Mouse (Mus musculus): ENCODE results near the gene Sec31a. TPM values are rescaled to one million over a fixed set of nuclear protein-coding genes. Genes with fewer than 3 reads are reported as not detected.

Sec31a gene
- polyA plus RNA-seq, 1 experiment, result 148 TPM

GRCm38 (mm10) chr5:100349287-100350215, 66.5 kb downstream of the Sec31a start:
- DNase-seq (ENCODE audit: low spot score), result no peak

GRCm38 (mm10) chr5:100345118-100345517, 70.9 kb downstream of the Sec31a start:
- no peak for DNase-seq (ENCODE audit: low spot score)

GRCm38 (mm10) chr5:100343087-100343486, 72.9 kb downstream of the Sec31a start:
- no peak for DNase-seq (ENCODE audit: low spot score)

- no peak for DNase-seq (ENCODE audit: low spot score)
These were observed 73.6 kb downstream of the Sec31a start for GRCm38 (mm10) chr5:100342422-100342821.

- no peak for DNase-seq (ENCODE audit: low spot score)
These were observed 75.0 kb downstream of the Sec31a start for GRCm38 (mm10) chr5:100341042-100341441.

- DNase-seq (ENCODE audit: low spot score), result no peak
These were observed 78.2 kb downstream of the Sec31a start for GRCm38 (mm10) chr5:100337852-100338251.

GRCm38 (mm10) chr5:100336876-100337275, 79.2 kb downstream of the Sec31a start:
- no peak for DNase-seq (ENCODE audit: low spot score)

GRCm38 (mm10) chr5:100335581-100336080, 80.4 kb downstream of the Sec31a start:
- DNase-seq (ENCODE audit: low spot score), result no peak

- no peak for DNase-seq (ENCODE audit: low spot score)
These were observed 81.3 kb downstream of the Sec31a start for GRCm38 (mm10) chr5:100334686-100335085.

- DNase-seq (ENCODE audit: low spot score), result no peak
These were observed 82.2 kb downstream of the Sec31a start for GRCm38 (mm10) chr5:100333607-100334380.

- DNase-seq (ENCODE audit: low spot score), result no peak
These were observed 83.6 kb downstream of the Sec31a start for GRCm38 (mm10) chr5:100332300-100333004.

GRCm38 (mm10) chr5:100331636-100332035, 84.4 kb downstream of the Sec31a start:
- DNase-seq (ENCODE audit: low spot score), result no peak

- DNase-seq (ENCODE audit: low spot score), result peak; percentile 47
These were observed 94.0 kb downstream of the Sec31a start for GRCm38 (mm10) chr5:100322081-100322480.

GRCm38 (mm10) chr5:100317842-100318241, 98.2 kb downstream of the Sec31a start:
- DNase-seq (ENCODE audit: low spot score), result no peak

- DNase-seq (ENCODE audit: low spot score), result no peak
These were observed 99.0 kb downstream of the Sec31a start for GRCm38 (mm10) chr5:100317010-100317409.

- no peak for DNase-seq (ENCODE audit: low spot score)
These were observed 100.4 kb downstream of the Sec31a start for GRCm38 (mm10) chr5:100315646-100316045.

- no peak for DNase-seq (ENCODE audit: low spot score)
These were observed 103.6 kb downstream of the Sec31a start for GRCm38 (mm10) chr5:100312391-100312790.

Other genes starting within 250 kb of the Sec31a start
- 6.2 and 6.6 TPM in 2 replicates for gene Lin54, start 84.4 kb upstream of the Sec31a start, polyA plus RNA-seq (2012; rRNA removed)
- 66.8 and 69.9 TPM in 2 replicates for gene Cops4, start 102.1 kb upstream of the Sec31a start, polyA plus RNA-seq (2012; rRNA removed)
- gene Plac8, start 156.0 kb upstream of the Sec31a start, polyA plus RNA-seq (2012; rRNA removed), result 117 and 123 TPM in 2 replicates